Mouse (Mus musculus) fat pad, adult 2 months (tissue): Measurements from ENCODE around the gene Wnt3.

Experiments
- DNase-seq: peaks from one replicate; pipeline ENCODE4 v3.0.0-alpha.2; 2011; ENCODE audit warnings: low read depth, low spot score; ENCODE audit errors: extremely low read depth

Gene Wnt3

GRCm38 (mm10) chr11:103772505-103773386 is 1.2 kb upstream of the Wnt3 start:
- DNase-seq, result no peak

DNA sequence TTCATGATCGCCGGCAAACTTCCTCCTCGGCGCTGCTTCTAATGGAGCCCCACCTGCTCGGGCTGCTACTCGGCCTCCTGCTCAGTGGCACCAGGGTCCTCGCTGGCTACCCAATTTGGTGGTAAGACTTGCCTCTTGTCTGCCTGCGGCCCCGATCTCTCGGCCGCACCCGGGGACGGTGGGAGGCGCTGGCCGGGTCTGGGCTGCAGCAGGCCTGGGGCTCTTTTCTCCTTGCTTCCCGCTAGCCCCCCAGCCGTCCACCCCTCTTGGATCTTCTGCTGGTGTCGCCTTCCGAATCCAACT is 229 bp downstream of the Wnt3 start:
- no peak for DNase-seq

GRCm38 (mm10) chr11:103780152-103780551 is 6.2 kb downstream of the Wnt3 start:
- DNase-seq, result no peak

GRCm38 (mm10) chr11:103789951-103790350 is 16.0 kb downstream of the Wnt3 start:
- DNase-seq, result no peak

GRCm38 (mm10) chr11:103801128-103801527 is 27.2 kb downstream of the Wnt3 start:
- no peak for DNase-seq

GRCm38 (mm10) chr11:103804126-103804525 is 30.2 kb downstream of the Wnt3 start:
- no peak for DNase-seq

DNA sequence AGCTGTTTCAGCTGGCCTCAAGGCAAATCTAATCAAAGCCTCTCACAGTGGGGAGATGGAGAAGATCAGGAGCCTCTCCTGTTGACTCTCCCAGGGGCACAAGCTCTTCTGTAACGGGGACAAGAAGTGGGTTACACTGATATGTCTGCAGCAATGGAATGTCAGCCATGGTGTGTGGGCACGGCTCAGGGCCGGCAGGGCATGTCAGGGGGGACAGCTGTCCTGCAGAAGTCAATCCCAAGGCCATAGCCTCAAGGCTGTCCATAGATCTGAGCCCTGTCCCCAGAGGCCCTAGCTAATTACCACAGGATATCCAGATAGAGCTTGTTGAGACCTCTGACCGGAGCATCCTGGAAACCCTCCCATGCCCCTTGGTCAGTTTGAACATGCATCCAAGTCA is 30.9 kb downstream of the Wnt3 start:
- DNase-seq, result no peak

DNA sequence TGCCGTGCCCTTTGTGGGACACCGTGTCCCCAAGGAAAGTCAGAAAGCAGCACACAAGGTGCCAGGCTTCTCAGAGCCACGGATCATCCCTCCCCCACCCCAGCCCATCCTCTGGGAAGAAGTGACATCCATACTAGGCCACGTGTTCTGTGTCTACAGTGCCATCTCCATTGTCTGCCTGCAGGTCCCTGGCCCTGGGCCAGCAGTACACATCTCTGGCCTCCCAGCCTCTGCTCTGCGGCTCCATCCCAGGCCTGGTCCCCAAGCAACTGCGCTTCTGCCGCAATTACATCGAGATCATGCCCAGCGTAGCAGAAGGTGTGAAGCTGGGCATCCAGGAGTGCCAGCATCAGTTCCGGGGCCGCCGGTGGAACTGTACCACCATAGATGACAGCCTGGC is 34.0 kb downstream of the Wnt3 start:
- DNase-seq, result no peak

DNA sequence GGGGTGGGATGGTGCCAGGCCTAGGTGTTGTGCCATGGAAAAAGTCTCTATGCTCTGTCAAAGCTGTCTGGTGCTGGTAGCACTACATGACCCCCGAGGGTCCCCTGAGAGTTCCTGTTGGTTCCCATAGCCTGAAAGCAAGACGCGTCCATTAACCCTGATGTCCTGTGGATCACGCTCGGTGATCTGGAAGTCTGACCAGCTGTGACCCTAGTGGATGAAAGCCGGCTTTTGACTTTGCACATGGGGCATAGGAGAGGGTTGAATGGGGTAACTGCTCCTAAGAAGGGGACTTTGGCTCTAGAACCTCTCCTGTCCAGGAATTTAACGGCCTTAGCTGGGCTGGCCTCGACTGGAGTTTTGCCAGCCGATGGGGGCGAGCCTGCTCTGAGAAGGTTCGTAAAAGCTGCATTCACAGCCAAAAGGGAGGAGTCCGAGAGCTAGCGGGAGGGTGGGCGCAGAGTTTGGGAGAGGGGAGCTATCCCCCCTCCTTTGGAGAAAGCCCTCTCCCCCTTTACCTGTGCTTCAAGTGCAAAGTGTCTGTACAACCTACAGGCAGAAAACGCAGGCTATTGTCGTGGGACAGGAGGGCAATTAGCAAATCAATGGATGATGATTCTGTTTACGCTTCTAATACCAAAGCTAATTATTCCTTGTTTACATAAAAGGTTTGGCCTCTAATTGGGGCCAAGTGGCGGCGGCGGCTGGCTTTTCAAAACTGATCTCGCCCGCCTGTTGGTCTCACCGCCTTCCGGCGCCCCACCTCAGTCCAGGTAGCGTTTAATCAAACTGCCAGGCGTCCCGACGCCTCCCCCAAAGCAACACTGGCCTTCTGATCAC is 35.0 kb downstream of the Wnt3 start:
- DNase-seq, result no peak

DNA sequence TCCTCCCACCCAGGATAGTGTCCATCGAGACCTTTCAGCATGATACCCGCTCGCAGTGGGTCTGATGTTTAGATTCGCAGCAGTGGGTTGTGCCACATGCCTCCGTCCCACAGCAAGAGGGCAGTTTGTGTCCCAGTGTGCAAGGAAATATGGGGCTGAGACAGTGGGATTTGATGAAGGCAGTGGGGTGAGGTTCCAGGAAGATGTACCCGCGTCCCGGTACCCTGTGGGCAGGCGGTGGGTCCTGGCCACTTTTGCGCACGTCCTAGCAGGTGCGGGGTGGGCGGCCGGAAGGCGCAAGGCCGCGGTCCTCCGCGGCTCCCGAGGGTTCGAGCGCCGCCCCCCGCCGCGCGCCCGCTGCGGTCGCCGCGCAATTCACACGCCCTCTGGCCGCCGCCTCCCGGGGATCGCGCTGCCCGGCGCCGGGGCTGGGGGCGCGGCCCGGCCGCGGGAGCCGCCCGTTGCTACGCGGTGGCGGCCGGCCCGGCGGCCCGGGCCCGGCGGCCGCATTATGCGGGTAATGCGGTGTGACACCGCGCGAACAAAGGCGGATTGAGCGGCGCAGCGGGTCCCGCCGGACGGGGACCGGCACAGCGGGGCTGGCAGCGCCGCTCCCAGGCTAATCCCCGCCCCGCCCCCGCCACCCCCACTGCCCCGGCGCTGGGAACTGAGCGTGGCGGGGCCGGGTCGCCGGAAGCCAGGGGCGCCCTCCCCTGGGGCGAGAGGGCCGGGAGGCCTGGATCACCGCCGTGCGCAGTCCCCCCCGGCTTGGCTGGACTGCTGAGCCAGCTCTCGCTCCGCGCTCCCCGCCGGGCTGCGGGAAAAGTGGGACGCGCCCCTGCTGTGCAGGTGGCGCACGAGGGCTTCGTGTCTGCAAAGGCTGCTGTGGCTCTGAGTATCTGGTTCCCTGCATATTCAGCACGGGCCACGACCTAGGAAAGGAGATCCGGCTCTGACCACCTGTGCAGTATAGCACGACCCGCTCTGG is 36.0 kb downstream of the Wnt3 start:
- no peak for DNase-seq

DNA sequence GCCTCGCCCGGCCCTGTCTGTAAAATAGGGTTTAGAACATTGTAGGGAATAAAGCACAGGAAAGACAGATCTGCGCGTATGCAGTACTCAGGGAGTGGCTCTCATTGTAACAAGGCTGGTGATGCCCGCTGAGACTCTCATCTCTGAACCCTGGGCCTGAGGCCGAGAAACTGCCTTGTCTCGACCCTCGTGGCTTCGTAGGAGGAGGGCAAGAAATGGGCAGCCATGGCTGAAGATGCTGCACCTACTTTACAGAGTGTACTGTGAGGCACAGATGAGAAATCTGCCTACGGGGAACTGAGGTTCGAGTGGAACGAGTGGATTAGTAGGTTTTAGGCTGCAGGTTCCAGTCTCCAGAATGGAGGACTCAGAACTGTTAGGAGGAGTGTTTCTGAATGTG is 36.7 kb downstream of the Wnt3 start:
- no peak for DNase-seq

DNA sequence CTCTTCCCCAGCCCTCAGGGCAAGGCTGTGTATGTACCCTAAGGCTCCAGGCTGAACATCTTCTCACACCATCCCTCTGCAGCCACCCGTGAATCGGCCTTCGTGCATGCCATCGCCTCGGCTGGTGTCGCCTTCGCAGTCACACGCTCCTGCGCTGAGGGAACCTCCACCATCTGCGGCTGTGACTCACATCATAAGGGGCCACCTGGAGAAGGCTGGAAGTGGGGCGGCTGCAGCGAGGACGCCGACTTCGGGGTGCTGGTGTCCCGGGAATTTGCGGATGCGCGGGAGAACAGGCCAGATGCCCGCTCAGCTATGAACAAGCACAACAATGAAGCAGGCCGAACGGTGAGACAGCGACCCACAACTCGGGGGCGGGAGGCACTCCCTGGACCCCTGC is 37.3 kb downstream of the Wnt3 start:
- no peak for DNase-seq

DNA sequence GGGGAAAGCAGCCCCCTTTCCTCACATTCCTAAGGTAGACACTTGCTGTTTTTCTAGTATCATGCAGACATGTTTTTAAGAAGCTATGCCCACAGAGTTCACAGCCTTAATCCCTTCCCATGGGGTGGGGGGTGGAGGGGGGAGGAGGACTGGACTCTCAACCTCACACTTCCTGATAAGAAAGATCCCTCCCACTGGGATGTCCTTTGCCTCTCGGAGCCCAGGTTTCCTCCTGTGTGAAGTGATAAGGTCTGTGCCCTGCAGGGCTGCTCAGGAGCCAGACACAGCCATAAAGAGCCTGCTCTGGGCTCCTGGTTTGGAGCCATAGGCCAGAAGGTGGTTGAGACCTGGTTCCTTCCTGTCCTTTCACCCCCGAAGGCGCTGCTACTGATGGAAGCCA is 40.9 kb downstream of the Wnt3 start:
- DNase-seq, result no peak

GRCm38 (mm10) chr11:103815986-103816385 is 42.0 kb downstream of the Wnt3 start:
- no peak for DNase-seq

DNA sequence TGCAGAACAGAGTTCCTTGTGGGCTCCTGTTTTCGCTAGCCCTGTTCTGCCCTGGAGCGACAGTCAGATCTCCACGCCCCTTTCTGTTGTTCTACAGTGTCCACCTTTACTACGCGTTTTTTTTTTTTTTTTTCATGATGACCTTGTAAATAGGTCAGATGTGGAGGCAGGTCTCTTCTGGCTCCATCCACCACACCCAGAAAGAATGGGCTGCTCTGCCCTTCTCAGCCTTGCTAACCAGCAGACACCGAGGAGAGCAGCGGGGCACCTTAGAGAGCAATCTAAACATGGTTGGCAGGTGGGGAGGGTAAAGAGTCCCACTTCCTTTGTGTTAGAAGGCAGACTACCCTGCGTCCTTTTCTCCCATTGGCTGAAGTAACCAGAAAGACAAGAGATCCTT is 42.8 kb downstream of the Wnt3 start:
- DNase-seq, result no peak

- no peak for DNase-seq
Observed at GRCm38 (mm10) chr11:103827201-103827600, 53.3 kb downstream of the Wnt3 start.

- no peak for DNase-seq
Observed at GRCm38 (mm10) chr11:103828866-103829265, 54.9 kb downstream of the Wnt3 start.

GRCm38 (mm10) chr11:103829956-103830355 is 56.0 kb downstream of the Wnt3 start:
- no peak for DNase-seq

DNA sequence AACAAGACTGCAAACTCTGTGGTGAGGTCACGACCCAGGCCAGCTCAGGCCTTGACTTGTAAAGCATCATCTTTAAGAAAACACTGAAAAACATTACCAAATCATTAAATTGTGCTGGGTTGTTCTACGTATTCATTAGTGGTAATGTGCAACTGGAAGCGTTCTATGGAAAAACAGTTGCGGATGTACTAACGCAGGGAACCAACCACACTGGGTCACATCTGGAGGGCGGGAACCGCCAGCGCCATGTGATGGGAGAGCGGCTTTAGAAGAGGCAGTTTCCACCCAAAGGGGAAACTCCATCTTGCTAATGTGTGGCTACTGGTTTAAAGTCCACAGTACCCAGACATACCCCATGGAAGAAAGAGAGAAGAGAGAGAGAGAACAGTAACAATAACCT is 56.5 kb downstream of the Wnt3 start:
- DNase-seq, result no peak

GRCm38 (mm10) chr11:103831766-103832165 is 57.8 kb downstream of the Wnt3 start:
- DNase-seq, result no peak

GRCm38 (mm10) chr11:103832331-103832730 is 58.4 kb downstream of the Wnt3 start:
- no peak for DNase-seq
